Mouse (Mus musculus): Measurements from ENCODE around the gene Ethe1.

- TF ChIP-seq CTCF (IDR thresholded peaks at IDR 0.05; ENCODE audit: extremely low read depth, insufficient read depth, low read length) (no peak), POLR2A (IDR thresholded peaks at IDR 0.05; ENCODE audit: extremely low read depth, insufficient read depth, low read length) (no peak)
These were observed 57.7 kb downstream of the Ethe1 start for GRCm38 (mm10) chr7:24644996-24645395.

All from cortical plate, adult 2 months (tissue).